Mouse (Mus musculus) liver, embryonic 12.5 days (tissue): ENCODE results near the gene Dera. TPM values are rescaled to one million over a fixed set of nuclear protein-coding genes. Genes with fewer than 3 reads are reported as not detected.

Source experiments
- ATAC-seq: fragments of 200-750 bp; cut with Nextera tagmentation; 2 replicates; pipeline ENCODE4 v1.8.0; 2017; ENCODE audit warnings: moderate number of reproducible peaks, mild to moderate bottlenecking, moderate library complexity
- H3K27ac ChIP-seq: fragments of 300-500 bp; sonication (generic); 2 replicates; pipeline ENCODE4 v1.5.1; 2016; ENCODE audit warnings: mild to moderate bottlenecking
- H3K27me3 ChIP-seq: fragments of 300-500 bp; sonication (generic); replicated peaks from 2 replicates; pipeline ENCODE4 v1.6.1; 2016; ENCODE audit warnings: mild to moderate bottlenecking, moderate library complexity
- H3K36me3 ChIP-seq: fragments of 300-500 bp; sonication (generic); 2 replicates; pipeline ENCODE4 v1.6.1; 2016; ENCODE audit warnings: mild to moderate bottlenecking, moderate library complexity
- H3K4me1 ChIP-seq: fragments of 300-500 bp; sonication (generic); 2 replicates; pipeline ENCODE4 v1.6.1; 2016
- H3K4me2 ChIP-seq: fragments of 300-500 bp; sonication (generic); 2 replicates; pipeline ENCODE4 v1.6.1; 2016; ENCODE audit warnings: mild to moderate bottlenecking, moderate library complexity
- H3K4me3 ChIP-seq: fragments of 300-500 bp; sonication (generic); 2 replicates; pipeline ENCODE4 v1.5.1; 2016; ENCODE audit warnings: mild to moderate bottlenecking, moderate library complexity
- H3K9ac ChIP-seq: fragments of 300-500 bp; sonication (generic); 2 replicates; pipeline ENCODE4 v1.6.1; 2016; ENCODE audit warnings: mild to moderate bottlenecking, moderate library complexity
- H3K9me3 ChIP-seq: fragments of 300-500 bp; sonication (generic); replicated peaks from 2 replicates; pipeline ENCODE4 v1.6.1; 2016; ENCODE audit warnings: mild to moderate bottlenecking, moderate library complexity
- WGBS: fragments of 180-500 bp; shearing (Covaris S2); methylation state at CpG from one replicate; pipeline ENCODE4 v1.1.7; 2016; ENCODE audit not compliant: insufficient replicate concordance; 5-methylcytosine and 5-hydroxymethylcytosine counted together
- polyA plus RNA-seq: library from polyadenylated mRNA; unstranded; fragments of >200 nt; fragmentation: Nextera tagmentation; extraction: Ambion mirVana; gene quantifications from 2 replicates; pipeline ENCODE4 v1.2.1, GENCODE M21; 2016

Gene Dera
- polyA plus RNA-seq, 1 experiment from 2014 or later, result 63.6 TPM

- Histone ChIP-seq H3K9me3 (no peaks in the 10 kb centered on the region), H3K36me3 (peaks cover 28% of the 10 kb centered on the region), H3K4me2 (no peak overlapping the region), H3K27ac (no peak overlapping the region), H3K4me1 (no peaks in the 10 kb centered on the region), H3K4me3 (no peak overlapping the region), H3K9ac (no peak overlapping the region), H3K27me3 (no peaks in the 10 kb centered on the region)
- ATAC-seq, result 0 out of 2 replicates have a peak, but pooled peaks have one; percentile 10
- WGBS, result 52% methylated on average over 2 of the region's 2 CpGs
Observed at GRCm38 (mm10) chr6:137789658-137790057, 35.3 kb downstream of the Dera start.

GRCm38 (mm10) chr6:137795494-137795893 lies 41.1 kb downstream of the Dera start:
- Histone ChIP-seq H3K36me3 (peaks cover 35% of the 10 kb centered on the region), H3K4me1 (no peaks in the 10 kb centered on the region), H3K27ac (no peak overlapping the region), H3K4me3 (no peak overlapping the region), H3K9me3 (no peaks in the 10 kb centered on the region), H3K9ac (no peak overlapping the region), H3K4me2 (no peak overlapping the region), H3K27me3 (no peaks in the 10 kb centered on the region)
- ATAC-seq, result no peak
- 32% methylated on average over 2 of the region's 2 CpGs for WGBS

GRCm38 (mm10) chr6:137796596-137797567 lies 42.5 kb downstream of the Dera start:
- Histone ChIP-seq H3K9ac (no peak overlapping the region), H3K27me3 (no peaks in the 10 kb centered on the region), H3K4me2 (no peak overlapping the region), H3K9me3 (no peaks in the 10 kb centered on the region), H3K4me3 (no peak overlapping the region), H3K27ac (no peak overlapping the region), H3K36me3 (peaks cover 40% of the 10 kb centered on the region), H3K4me1 (no peaks in the 10 kb centered on the region)
- ATAC-seq, result no peak
- 74% methylated on average over 29 of the region's 29 CpGs for WGBS

GRCm38 (mm10) chr6:137799253-137799652 lies 44.9 kb downstream of the Dera start:
- ATAC-seq, result no peak
- Histone ChIP-seq H3K27me3 (no peaks in the 10 kb centered on the region), H3K36me3 (peaks cover 47% of the 10 kb centered on the region), H3K9me3 (no peaks in the 10 kb centered on the region), H3K27ac (no peak overlapping the region), H3K4me2 (no peak overlapping the region), H3K9ac (no peak overlapping the region), H3K4me1 (no peaks in the 10 kb centered on the region), H3K4me3 (no peak overlapping the region)
- 79% methylated on average over 9 of the region's 9 CpGs for WGBS

GRCm38 (mm10) chr6:137803456-137804005 lies 49.2 kb downstream of the Dera start:
- WGBS, result 84% methylated on average over 12 of the region's 12 CpGs
- no peak overlapping the region for H3K4me2 ChIP-seq
- no peak overlapping the region for H3K27ac ChIP-seq
- no peaks in the 10 kb centered on the region for H3K27me3 ChIP-seq
- ATAC-seq, result no peak
- H3K9me3 ChIP-seq, result no peaks in the 10 kb centered on the region
- H3K4me3 ChIP-seq, result no peak overlapping the region
- H3K4me1 ChIP-seq, result no peaks in the 10 kb centered on the region
- no peak overlapping the region for H3K9ac ChIP-seq
- peaks cover 37% of the 10 kb centered on the region for H3K36me3 ChIP-seq

- no peaks in the 10 kb centered on the region for H3K4me1 ChIP-seq
- H3K4me2 ChIP-seq, result no peak overlapping the region
- 78% methylated on average over 7 of the region's 7 CpGs for WGBS
- no peaks in the 10 kb centered on the region for H3K9me3 ChIP-seq
- no peaks in the 10 kb centered on the region for H3K27me3 ChIP-seq
- H3K36me3 ChIP-seq, result peaks cover 32% of the 10 kb centered on the region
- H3K27ac ChIP-seq, result no peak overlapping the region
- H3K9ac ChIP-seq, result no peak overlapping the region
- H3K4me3 ChIP-seq, result no peak overlapping the region
- no peak for ATAC-seq
Observed at GRCm38 (mm10) chr6:137804121-137804520, 49.8 kb downstream of the Dera start.

- H3K4me1 ChIP-seq, result no peaks in the 10 kb centered on the region
- no peaks in the 10 kb centered on the region for H3K27me3 ChIP-seq
- H3K27ac ChIP-seq, result no peak overlapping the region
- H3K4me3 ChIP-seq, result no peak overlapping the region
- H3K9ac ChIP-seq, result no peak overlapping the region
- H3K36me3 ChIP-seq, result peaks cover 29% of the 10 kb centered on the region
- WGBS, result 70% methylated on average over 9 of the region's 9 CpGs
- no peaks in the 10 kb centered on the region for H3K9me3 ChIP-seq
- 0 out of 2 replicates have a peak, but pooled peaks have one; percentile 18 for ATAC-seq
- H3K4me2 ChIP-seq, result no peak overlapping the region
Observed at GRCm38 (mm10) chr6:137804606-137805005, 50.3 kb downstream of the Dera start.

DNA sequence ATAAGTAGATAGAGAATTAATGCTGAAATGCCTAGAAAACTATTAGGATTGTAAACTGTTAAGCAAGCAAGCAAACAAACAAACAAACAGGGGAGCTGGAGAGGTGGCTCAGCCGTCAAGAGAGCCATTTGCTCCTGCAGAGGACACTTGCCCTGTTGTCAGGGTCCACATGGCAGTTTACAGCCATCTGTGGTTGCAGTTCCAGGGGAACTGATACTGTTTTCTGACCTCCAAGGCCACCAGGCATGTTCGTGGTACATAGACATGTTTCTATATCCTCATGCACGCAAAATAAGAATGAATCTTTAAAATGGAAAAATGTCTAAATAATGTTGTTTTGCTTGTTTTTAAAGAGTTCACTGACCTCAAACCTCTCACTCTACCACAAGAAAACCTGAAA lies 52.0 kb downstream of the Dera start:
- H3K27ac ChIP-seq, result no peak overlapping the region
- no peaks in the 10 kb centered on the region for H3K27me3 ChIP-seq
- no peaks in the 10 kb centered on the region for H3K4me1 ChIP-seq
- no peak overlapping the region for H3K4me3 ChIP-seq
- WGBS, result 84% methylated on average over 3 of the region's 3 CpGs
- H3K9me3 ChIP-seq, result no peaks in the 10 kb centered on the region
- no peak for ATAC-seq
- peaks cover 22% of the 10 kb centered on the region for H3K36me3 ChIP-seq
- no peak overlapping the region for H3K4me2 ChIP-seq
- no peak overlapping the region for H3K9ac ChIP-seq

- Histone ChIP-seq H3K9ac (no peak overlapping the region), H3K27me3 (no peaks in the 10 kb centered on the region), H3K4me1 (no peaks in the 10 kb centered on the region), H3K4me2 (no peak overlapping the region), H3K27ac (no peak overlapping the region), H3K36me3 (peaks cover 17% of the 10 kb centered on the region), H3K9me3 (no peaks in the 10 kb centered on the region), H3K4me3 (no peak overlapping the region)
- 80% methylated on average over 8 of the region's 8 CpGs for WGBS
- ATAC-seq, result no peak
Observed at GRCm38 (mm10) chr6:137806806-137807205, 52.5 kb downstream of the Dera start.

DNA sequence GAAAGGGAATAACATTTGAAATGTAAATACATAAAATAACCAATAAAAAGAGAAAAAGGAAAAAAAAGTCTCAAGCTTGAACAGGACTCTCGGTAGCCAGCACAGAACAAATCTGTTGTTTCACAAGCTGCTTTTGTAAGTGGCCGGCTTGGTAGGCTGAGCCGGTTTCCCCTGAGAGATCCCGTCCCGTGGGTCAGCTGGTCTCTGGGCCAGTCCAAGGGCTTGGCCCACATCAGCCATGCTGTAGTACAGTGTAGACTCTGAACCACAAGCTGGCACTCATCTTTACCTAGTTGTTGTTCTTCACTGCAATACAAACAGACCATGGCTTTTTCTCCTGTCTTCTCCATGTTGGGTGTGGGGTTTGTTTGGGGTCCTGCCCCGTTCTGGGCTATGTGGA lies 53.0 kb downstream of the Dera start:
- Histone ChIP-seq H3K4me3 (no peak overlapping the region), H3K4me1 (no peaks in the 10 kb centered on the region), H3K9me3 (no peaks in the 10 kb centered on the region), H3K9ac (no peak overlapping the region), H3K4me2 (no peak overlapping the region), H3K27me3 (no peaks in the 10 kb centered on the region), H3K27ac (no peak overlapping the region), H3K36me3 (peaks cover 12% of the 10 kb centered on the region)
- ATAC-seq, result no peak
- 82% methylated on average over 6 of the region's 6 CpGs for WGBS

- Histone ChIP-seq H3K27ac (no peak overlapping the region), H3K4me2 (no peak overlapping the region), H3K4me3 (no peak overlapping the region), H3K9ac (no peak overlapping the region), H3K9me3 (no peaks in the 10 kb centered on the region), H3K36me3 (peaks cover 7% of the 10 kb centered on the region; the same call in 1 of the 2 replicates), H3K4me1 (no peaks in the 10 kb centered on the region), H3K27me3 (no peaks in the 10 kb centered on the region)
- 74% methylated on average over 6 of the region's 6 CpGs for WGBS
- ATAC-seq, result no peak
Observed at GRCm38 (mm10) chr6:137808706-137809105, 54.4 kb downstream of the Dera start.

DNA sequence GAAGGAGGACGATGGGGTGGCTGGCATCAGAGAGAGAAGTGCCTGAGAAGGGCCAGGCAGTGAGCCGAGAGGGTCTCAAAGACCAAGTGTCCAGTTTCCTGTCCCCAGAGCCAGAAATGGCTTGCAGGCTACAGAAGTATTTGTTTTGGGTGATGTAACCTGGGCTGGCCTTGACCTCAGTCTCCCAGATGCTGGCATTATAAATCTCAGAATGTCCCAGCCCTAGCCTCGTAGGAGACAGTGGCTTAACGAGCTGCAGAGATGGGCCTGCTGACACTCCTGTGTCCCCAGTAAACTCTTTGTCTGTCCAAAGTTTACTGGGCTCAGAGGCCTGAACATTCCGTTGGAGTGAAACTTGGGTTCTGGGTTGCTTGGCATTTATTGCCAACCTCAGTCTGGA lies 55.8 kb downstream of the Dera start:
- H3K4me3 ChIP-seq, result no peak overlapping the region
- no peak overlapping the region for H3K27ac ChIP-seq
- no peak overlapping the region for H3K9ac ChIP-seq
- no peak overlapping the region for H3K4me2 ChIP-seq
- peaks cover 7% of the 10 kb centered on the region; the same call in 1 of the 2 replicates for H3K36me3 ChIP-seq
- ATAC-seq, result no peak
- WGBS, result 72% methylated on average over 5 of the region's 5 CpGs
- no peaks in the 10 kb centered on the region for H3K4me1 ChIP-seq
- no peaks in the 10 kb centered on the region for H3K27me3 ChIP-seq
- no peaks in the 10 kb centered on the region for H3K9me3 ChIP-seq
